In the genomic region with DNA sequence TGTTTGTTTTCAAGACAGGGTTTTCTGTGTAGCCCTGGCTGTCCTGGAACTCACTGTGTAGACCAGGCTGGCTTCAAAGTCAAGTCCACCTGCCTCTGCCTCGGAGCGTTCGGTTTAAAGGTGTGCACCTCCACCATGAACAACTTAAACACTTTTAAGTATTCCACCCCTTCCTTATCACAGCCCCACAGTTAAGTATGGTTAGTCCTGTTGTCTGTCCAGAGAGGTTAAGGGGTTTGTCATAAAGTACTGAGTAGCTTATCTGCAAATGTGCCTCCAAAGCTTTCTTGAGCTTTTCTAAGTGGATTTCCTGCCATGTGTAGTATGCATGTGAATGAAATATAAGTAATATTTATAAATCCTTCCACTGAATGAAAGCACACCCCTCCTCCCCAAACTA, we compare ENCODE assay signal across 11 mouse cellular contexts. TPM values are rescaled to one million over a fixed set of nuclear protein-coding genes. Genes with fewer than 3 reads are reported as not detected.
A peak's percentile ranks its signal among the peaks of the same experiment; 100 is the strongest.
DNase-seq lines count a peak whose midpoint lies in the region; ATAC-seq and TF ChIP-seq lines count a peak whose summit lies in the region.
"Had no signal": no experiment of that assay in that cellular context is flagged by ENCODE, and none has a peak within 500 bp of the region (broad histone marks: within the 10 kb centered on the region; RNA-seq: fewer than 3 reads in every experiment).

No protein-coding gene starts in this region.

- DNase-seq in hindbrain, embryonic 14.5 days (ENCODE audit: low spot score) = no peak
- peak; percentile 68 for DNase-seq in MEL (ENCODE audit: low read depth, low spot score)
- DNase-seq in c-Kit-positive CD71-positive TER-119-negative erythroid progenitor cells, embryonic 14.5 days (ENCODE audit: low read depth) = peak; percentile 61
- DNase-seq in frontal cortex, postnatal 14 days (ENCODE audit: low spot score in 2 of 2) = no peak
- DNase-seq in embryo, embryonic 9.5 days (ENCODE audit: extremely low spot score) = no peak
- DNase-seq: cerebellum, postnatal 36 days; lung, postnatal 14 days had no signal

- no peak for ATAC-seq in hindbrain, embryonic 14.5 days (ENCODE audit: low FRiP score)
- ATAC-seq in hindbrain, embryonic 12.5 days (ENCODE audit: low FRiP score) = no peak
- peak; percentile 14; the same call in 1 of the 2 replicates for ATAC-seq in liver, embryonic 15.5 days (ENCODE audit: insufficient read depth)

- 88% methylated on average over 3 of the region's 3 CpGs for WGBS in hindbrain, embryonic 14.5 days
- 96% methylated on average over 3 of the region's 3 CpGs for WGBS in hindbrain, embryonic 12.5 days
- 12% methylated on average over 3 of the region's 3 CpGs for WGBS in liver, embryonic 15.5 days (ENCODE audit: insufficient replicate concordance)

- H3K27me3 ChIP-seq in hindbrain, embryonic 14.5 days (ENCODE audit: control insufficient read depth, insufficient read depth, low read length) = no peaks in the 10 kb centered on the region
- no peaks in the 10 kb centered on the region for H3K27me3 ChIP-seq in hindbrain, embryonic 12.5 days
- no peaks in the 10 kb centered on the region for H3K27me3 ChIP-seq in MEL (ENCODE audit: control insufficient read depth in 1 of 2, insufficient read depth in 2 of 2, low read length in 2 of 2)
- H3K27me3 ChIP-seq in liver, embryonic 15.5 days = no peaks in the 10 kb centered on the region
- H3K27me3 ChIP-seq: neural tube, embryonic 12.5 days; stomach, embryonic 15.5 days had no signal

- H3K36me3 ChIP-seq in hindbrain, embryonic 14.5 days (replicated peaks; ENCODE audit: control insufficient read depth, insufficient read depth) = no peaks in the 10 kb centered on the region; the same call in 1 of the 2 replicates
- H3K36me3 ChIP-seq in hindbrain, embryonic 12.5 days = peaks cover 4% of the 10 kb centered on the region; the same call in 1 of the 2 replicates
- H3K36me3 ChIP-seq in MEL (ENCODE audit: control insufficient read depth in 1 of 2, insufficient read depth in 2 of 2, low read length in 2 of 2) = peaks cover 4 to 25% of the 10 kb centered on the region in 2 experiments; a peak in 3 of 4 replicates
- H3K36me3 ChIP-seq in liver, embryonic 15.5 days (replicated peaks) = peaks cover 12% of the 10 kb centered on the region; the same call in 1 of the 2 replicates
- H3K36me3 ChIP-seq: neural tube, embryonic 12.5 days; stomach, embryonic 15.5 days had no signal

- TF ChIP-seq CTCF in MEL (IDR thresholded peaks at IDR 0.05 in 2 of 3, conservative IDR thresholded peaks at IDR 0.05 in 1 of 3; ENCODE audit: control insufficient read depth in 1 of 3, insufficient read depth in 1 of 3, low read depth in 2 of 3, low read length in 3 of 3, poor library complexity in 1 of 3, severe bottlenecking in 1 of 3) = no peak

- H3K79me2 ChIP-seq in MEL (ENCODE audit: control insufficient read depth, insufficient read depth, low read length, poor library complexity) = peaks cover 20% of the 10 kb centered on the region

- H3K27ac ChIP-seq in hindbrain, embryonic 14.5 days = no peak overlapping the region
- no peak overlapping the region for H3K27ac ChIP-seq in hindbrain, embryonic 12.5 days
- H3K27ac ChIP-seq in MEL (ENCODE audit: control insufficient read depth, low read depth, low read length) = peak overlapping the region; percentile 33
- H3K27ac ChIP-seq in liver, embryonic 15.5 days (replicated peaks) = peak overlapping the region; percentile 76
- H3K27ac ChIP-seq: neural tube, embryonic 12.5 days; stomach, embryonic 15.5 days had no signal

- H3K4me1 ChIP-seq in hindbrain, embryonic 14.5 days (replicated peaks; ENCODE audit: control insufficient read depth, insufficient read depth, low read length) = peaks cover 11% of the 10 kb centered on the region
- H3K4me1 ChIP-seq in hindbrain, embryonic 12.5 days = peaks cover 20% of the 10 kb centered on the region
- H3K4me1 ChIP-seq in MEL (ENCODE audit: control insufficient read depth in 1 of 2, insufficient read depth in 2 of 2, low read length in 2 of 2) = peaks cover 3 to 18% of the 10 kb centered on the region in 2 experiments
- H3K4me1 ChIP-seq in liver, embryonic 15.5 days (replicated peaks) = peaks cover 45% of the 10 kb centered on the region

- TF ChIP-seq RAD21 in MEL (IDR thresholded peaks at IDR 0.05; ENCODE audit: low read depth, low read length) = no peak

- H3K9ac ChIP-seq in hindbrain, embryonic 14.5 days = no peak overlapping the region
- no peak overlapping the region; the same call in 1 of the 2 replicates for H3K9ac ChIP-seq in hindbrain, embryonic 12.5 days
- peak overlapping the region; percentile 56 for H3K9ac ChIP-seq in MEL (ENCODE audit: control insufficient read depth, low read depth, low read length, poor library complexity, severe bottlenecking)
- H3K9ac ChIP-seq in liver, embryonic 15.5 days = peak overlapping the region; percentile 48

- H3K4me3 ChIP-seq in hindbrain, embryonic 14.5 days (replicated peaks; ENCODE audit: low read length) = no peak overlapping the region
- no peak overlapping the region for H3K4me3 ChIP-seq in hindbrain, embryonic 12.5 days
- peak overlapping the region; percentile 41 to 87 for H3K4me3 ChIP-seq in MEL (ENCODE audit: control insufficient read depth in 1 of 2, insufficient read depth in 1 of 2, low read depth in 2 of 2, low read length in 2 of 2)
- peak overlapping the region; percentile 93 for H3K4me3 ChIP-seq in liver, embryonic 15.5 days (replicated peaks)

- H3K4me2 ChIP-seq in hindbrain, embryonic 14.5 days (replicated peaks) = peak overlapping the region; percentile 17; the same call in 1 of the 2 replicates
- no peak overlapping the region for H3K4me2 ChIP-seq in hindbrain, embryonic 12.5 days (replicated peaks)
- H3K4me2 ChIP-seq in liver, embryonic 15.5 days = peak overlapping the region; percentile 91

- TF ChIP-seq EP300 in MEL (IDR thresholded peaks at IDR 0.05; ENCODE audit: low read depth in 1 of 2, low read length in 2 of 2) = no peak

- no peaks in the 10 kb centered on the region for H3K9me3 ChIP-seq in hindbrain, embryonic 14.5 days (ENCODE audit: control insufficient read depth, low read length)
- no peaks in the 10 kb centered on the region for H3K9me3 ChIP-seq in hindbrain, embryonic 12.5 days (replicated peaks)
- no peaks in the 10 kb centered on the region for H3K9me3 ChIP-seq in MEL (replicated peaks; ENCODE audit: insufficient read depth, low read length)
- H3K9me3 ChIP-seq in liver, embryonic 15.5 days (replicated peaks) = no peaks in the 10 kb centered on the region
- H3K9me3 ChIP-seq: neural tube, embryonic 12.5 days; stomach, embryonic 15.5 days had no signal

- no peak for TF ChIP-seq POLR2A in MEL (IDR thresholded peaks at IDR 0.05; ENCODE audit: control insufficient read depth in 1 of 2, insufficient read depth in 1 of 2, low read depth in 1 of 2, low read length in 2 of 2, poor library complexity in 1 of 2)

TF ChIP-seq in MEL, 35 proteins besides CTCF, POLR2A, EP300 and RAD21:
- TF ChIP-seq ELF1 (IDR thresholded peaks at IDR 0.05; ENCODE audit: low read depth, low read length) (no peak), GATA1 (IDR thresholded peaks at IDR 0.05; ENCODE audit: low read depth, low read length) (peak; percentile 63), TBP (IDR thresholded peaks at IDR 0.05; ENCODE audit: low read depth, low read length) (peak; percentile 42; the same call in 1 of the 2 replicates), TAL1 (IDR thresholded peaks at IDR 0.05; ENCODE audit: low read length) (peak; percentile 62), UBTF (IDR thresholded peaks at IDR 0.05; ENCODE audit: borderline replicate concordance, insufficient read depth, low read depth, low read length) (no peak)

RNA-seq across cellular contexts. Expression of a gene that starts 1.8 kb away (rescaled TPM):
- 38.0 and 40.8 TPM in 2 replicates for polyA plus RNA-seq in hindbrain, embryonic 14.5 days (2014; fragmentation: Nextera tagmentation; extraction: Ambion mirVana)
- 53.6 and 58.5 TPM in 2 replicates for polyA plus RNA-seq in hindbrain, embryonic 12.5 days (2016; fragmentation: Nextera tagmentation; extraction: Ambion mirVana)
- 56.7 and 62.6 TPM in 2 replicates for total RNA-seq in MEL (2012; rRNA removed)
- 10 to 100 TPM in 1 of 2 experiments, not detected in 1; 76.4 TPM for polyA plus RNA-seq in MEL (2012; ENCODE audit: insufficient read depth in 1 of 2, insufficient read length in 2 of 2, low read depth in 1 of 2, low replicate concordance in 2 of 2, missing spikeins in 1 of 2)
- 31.7 and 38.3 TPM in 2 replicates for polyA plus RNA-seq in liver, embryonic 15.5 days (2015; fragmentation: Nextera tagmentation; extraction: Ambion mirVana)

RNA-seq across cellular contexts. Expression of a gene that starts 14.5 kb away (rescaled TPM):
- 34.7 and 36.7 TPM in 2 replicates for polyA plus RNA-seq in hindbrain, embryonic 14.5 days (2014; fragmentation: Nextera tagmentation; extraction: Ambion mirVana)
- polyA plus RNA-seq in hindbrain, embryonic 12.5 days (2016; fragmentation: Nextera tagmentation; extraction: Ambion mirVana) = 41.3 and 43.3 TPM in 2 replicates
- total RNA-seq in MEL (2012; rRNA removed) = 9.9 and 12.0 TPM in 2 replicates
- polyA plus RNA-seq in MEL (2012; ENCODE audit: insufficient read depth in 1 of 2, insufficient read length in 2 of 2, low read depth in 1 of 2, low replicate concordance in 2 of 2, missing spikeins in 1 of 2) = 10 to 100 TPM in 1 of 2 experiments, not detected in 1; 29.6 TPM
- polyA plus RNA-seq in liver, embryonic 15.5 days (2015; fragmentation: Nextera tagmentation; extraction: Ambion mirVana) = 13.2 and 14.2 TPM in 2 replicates

RNA-seq across cellular contexts. Expression of a gene that starts 27.2 kb away (rescaled TPM):
- polyA plus RNA-seq in hindbrain, embryonic 14.5 days (2014; fragmentation: Nextera tagmentation; extraction: Ambion mirVana) = 0.95 and 1.5 TPM in 2 replicates
- 0.96 and 1.5 TPM in 2 replicates for polyA plus RNA-seq in hindbrain, embryonic 12.5 days (2016; fragmentation: Nextera tagmentation; extraction: Ambion mirVana)
- 0.52 and 0.85 TPM in 2 replicates for total RNA-seq in MEL (2012; rRNA removed)
- under 1 TPM in 1 of 2 experiments, not detected in 1; 0.40 TPM for polyA plus RNA-seq in MEL (2012; ENCODE audit: insufficient read depth in 1 of 2, insufficient read length in 2 of 2, low read depth in 1 of 2, low replicate concordance in 2 of 2, missing spikeins in 1 of 2)
- 0.52 and 0.54 TPM in 2 replicates for polyA plus RNA-seq in liver, embryonic 15.5 days (2015; fragmentation: Nextera tagmentation; extraction: Ambion mirVana)

RNA-seq across cellular contexts. Expression of a gene that starts 53.4 kb away (rescaled TPM):
- polyA plus RNA-seq in hindbrain, embryonic 14.5 days (2014; fragmentation: Nextera tagmentation; extraction: Ambion mirVana) = 66.8 and 73.1 TPM in 2 replicates
- 80.1 and 80.6 TPM in 2 replicates for polyA plus RNA-seq in hindbrain, embryonic 12.5 days (2016; fragmentation: Nextera tagmentation; extraction: Ambion mirVana)
- 110 and 117 TPM in 2 replicates for total RNA-seq in MEL (2012; rRNA removed)
- 100 to 1,000 TPM in 1 of 2 experiments, not detected in 1; 102 TPM for polyA plus RNA-seq in MEL (2012; ENCODE audit: insufficient read depth in 1 of 2, insufficient read length in 2 of 2, low read depth in 1 of 2, low replicate concordance in 2 of 2, missing spikeins in 1 of 2)
- 28.7 and 34.2 TPM in 2 replicates for polyA plus RNA-seq in liver, embryonic 15.5 days (2015; fragmentation: Nextera tagmentation; extraction: Ambion mirVana)

Comparison
In these comparisons a context has a peak if more than half of its experiments do, and no peak if none do; other contexts are left out.
1. DNase-seq: peak in MEL (single experiment) and c-Kit-positive CD71-positive TER-119-negative erythroid progenitor cells, embryonic 14.5 days (single experiment); none in hindbrain, embryonic 14.5 days (single experiment), frontal cortex, postnatal 14 days (0 of 2) and embryo, embryonic 9.5 days (single experiment).
2. H3K27ac ChIP-seq: peak in MEL (single experiment) and liver, embryonic 15.5 days (single experiment); none in hindbrain, embryonic 14.5 days (single experiment) and hindbrain, embryonic 12.5 days (single experiment).
3. H3K4me3 ChIP-seq: peak in MEL (2 of 2) and liver, embryonic 15.5 days (single experiment); none in hindbrain, embryonic 14.5 days (single experiment) and hindbrain, embryonic 12.5 days (single experiment).
4. H3K9ac ChIP-seq: peak in MEL (single experiment) and liver, embryonic 15.5 days (single experiment); none in hindbrain, embryonic 14.5 days (single experiment) and hindbrain, embryonic 12.5 days (single experiment).